Mouse (Mus musculus) B cell, adult 2 months (primary cell): Measurements from ENCODE around the gene Serpina3a.
"Not testable (repeated sequence)": the region's sequence is repeated elsewhere in the genome, so short reads cannot be mapped to it uniquely, and the experiment has no call there.

Experiments used
- DNase-seq, 2 experiments: peaks; one replicate each; pipeline ENCODE4 v3.0.0; 2022

Gene Serpina3a

GRCm38 (mm10) chr12:104112333-104112732, at the start of gene Serpina3a:
Gene Serpina3a, plus strand, starts transcription at chr12:104112724.
- not testable (repeated sequence) for DNase-seq

DNA sequence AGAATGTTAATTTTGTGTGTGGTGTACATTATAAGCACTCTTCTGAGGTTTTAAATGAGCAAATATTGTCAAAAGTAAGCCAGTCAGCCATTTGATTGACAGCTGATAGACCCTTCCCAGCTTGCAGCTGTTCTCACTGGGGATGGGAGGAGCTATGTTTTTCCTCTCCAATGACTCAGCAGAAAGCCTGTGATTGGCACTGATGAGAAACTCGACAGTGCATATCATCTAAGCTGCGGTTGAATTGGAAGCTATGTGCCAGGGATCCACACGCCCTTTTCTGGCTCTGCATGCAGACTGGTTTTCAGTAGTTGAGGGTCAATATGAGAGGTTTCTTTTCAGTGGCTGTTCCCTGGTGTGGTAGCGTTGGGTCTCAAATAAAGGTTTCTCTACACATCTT, 48.0 kb upstream of the Serpina3a start:
- DNase-seq = no peak

GRCm38 (mm10) chr12:104064996-104065395, 47.5 kb upstream of the Serpina3a start:
- DNase-seq = no peak

- peak; percentile 64 to 65 for DNase-seq
Observed at GRCm38 (mm10) chr12:104066241-104066640, 46.3 kb upstream of the Serpina3a start.

- peak; percentile 6 to 17 for DNase-seq
Observed at GRCm38 (mm10) chr12:104067549-104067948, 45.0 kb upstream of the Serpina3a start.

DNA sequence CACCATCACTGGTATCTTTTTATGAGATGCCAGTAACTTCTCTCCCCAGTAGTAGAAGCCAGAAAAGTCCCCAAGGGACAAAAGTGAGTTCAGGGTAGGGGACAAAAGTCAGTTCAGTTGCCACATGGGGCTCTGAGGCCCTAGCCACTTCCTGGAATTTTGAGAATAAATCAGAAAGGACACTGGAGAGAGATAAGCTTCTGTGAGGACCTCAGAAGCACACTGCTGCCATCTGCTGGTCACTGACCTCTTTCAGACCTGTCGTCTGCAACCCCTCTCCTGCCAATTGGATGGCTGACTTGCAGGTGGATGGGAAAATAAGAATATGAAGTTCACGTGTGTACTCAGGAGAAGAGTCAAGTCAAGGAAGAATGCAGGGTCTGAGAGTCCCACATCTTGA, 42.9 kb upstream of the Serpina3a start:
- DNase-seq = peak; percentile 53 to 55

DNA sequence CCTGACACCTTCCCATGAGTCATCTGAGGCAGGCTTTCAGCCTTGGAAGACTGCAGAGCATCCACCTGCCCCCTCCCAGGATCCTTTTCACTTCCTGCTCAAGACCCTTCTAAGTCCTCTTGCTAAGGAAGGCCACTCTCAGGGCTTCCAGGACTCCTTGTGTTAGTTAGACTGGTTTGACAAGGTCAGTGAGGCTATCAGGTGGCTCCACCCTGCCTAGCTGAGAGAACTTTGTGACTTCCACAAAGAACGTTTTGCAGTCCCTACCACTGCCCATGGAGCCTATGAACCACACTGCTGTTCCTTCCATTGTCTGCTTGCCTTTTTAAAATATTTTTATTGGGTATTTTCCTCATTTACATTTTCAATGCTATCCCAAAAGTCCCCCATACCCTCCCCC, 40.8 kb upstream of the Serpina3a start:
- no peak for DNase-seq

- no peak for DNase-seq
Observed at GRCm38 (mm10) chr12:104072286-104072685, 40.2 kb upstream of the Serpina3a start.

GRCm38 (mm10) chr12:104090119-104090518, 22.4 kb upstream of the Serpina3a start:
- no peak for DNase-seq

DNA sequence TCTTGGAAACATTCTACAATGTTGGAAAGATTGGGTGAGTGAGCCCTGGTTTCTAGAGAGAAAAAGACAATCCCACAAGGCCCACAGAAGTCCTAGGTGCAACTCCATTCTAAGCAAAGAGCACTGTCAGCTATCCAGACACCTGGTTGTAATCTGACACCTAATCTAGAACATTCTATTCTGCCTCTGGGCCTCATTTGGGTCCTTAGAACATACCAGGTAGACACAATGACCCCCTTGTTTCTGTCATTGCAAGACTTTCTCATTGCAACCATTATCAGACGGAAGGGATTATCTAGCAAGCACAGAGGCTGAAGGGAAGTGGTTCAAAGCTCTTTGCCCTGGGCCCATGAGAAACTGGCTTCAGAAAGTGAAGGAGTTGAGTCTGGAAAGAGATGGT, 21.2 kb upstream of the Serpina3a start:
- DNase-seq = no peak

GRCm38 (mm10) chr12:104100768-104101167, 11.8 kb upstream of the Serpina3a start, which contains the start of gene Serpina5:
Gene Serpina5, plus strand, starts transcription at chr12:104101113.
- no peak for DNase-seq

GRCm38 (mm10) chr12:104105847-104106246, 6.7 kb upstream of the Serpina3a start:
- DNase-seq = no peak

DNA sequence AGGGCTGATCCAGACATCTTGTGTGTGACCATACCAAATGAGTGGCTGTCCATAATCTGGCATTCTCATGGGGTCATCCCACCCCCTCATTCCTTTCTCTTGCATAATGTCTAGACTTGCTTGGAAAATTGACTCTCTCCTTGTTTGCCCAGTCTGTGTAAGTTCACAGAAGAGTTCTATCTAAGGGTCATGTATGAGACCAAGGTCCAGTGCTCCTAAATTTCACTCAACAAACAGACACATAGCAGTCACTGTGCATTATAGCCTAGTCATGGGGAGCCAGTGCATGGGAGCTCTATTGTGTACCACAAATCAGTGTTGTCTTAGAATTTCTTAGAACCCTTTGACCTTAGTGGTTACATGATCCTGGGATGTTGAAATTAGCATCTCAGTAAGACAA, 5.6 kb upstream of the Serpina3a start:
- no peak for DNase-seq

GRCm38 (mm10) chr12:104108507-104108906, 4.0 kb upstream of the Serpina3a start:
- DNase-seq = no peak

DNA sequence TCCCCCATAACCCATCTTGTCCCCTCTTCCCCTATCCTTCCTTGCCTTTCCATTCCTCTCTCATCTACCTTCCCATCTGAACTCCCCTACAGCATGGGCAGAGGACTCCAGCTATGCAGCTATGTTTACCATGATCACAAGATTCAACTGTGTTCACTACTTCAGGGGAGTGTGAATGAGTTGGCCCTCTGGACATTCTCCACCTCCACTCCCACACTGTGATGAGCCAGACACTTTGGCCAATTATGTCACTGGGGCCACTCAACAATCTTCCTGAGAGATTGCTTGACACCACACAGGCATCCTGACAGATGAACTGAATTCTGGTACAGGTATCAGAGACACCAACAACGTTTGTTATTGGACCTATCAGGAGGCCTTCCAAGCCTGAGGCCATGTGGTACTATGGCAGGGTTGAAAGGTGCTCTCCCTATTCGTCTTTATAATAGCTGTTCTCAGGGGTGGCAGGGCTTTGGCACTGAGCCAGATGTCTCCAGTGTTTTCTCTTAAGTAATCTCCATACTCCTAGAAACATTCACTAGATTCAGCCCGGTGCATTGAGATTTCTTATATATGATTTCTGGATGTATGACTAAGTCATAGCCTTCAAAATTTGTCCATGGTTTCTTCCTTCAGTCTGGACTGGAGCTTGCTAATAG, 2.5 kb downstream of the Serpina3a start:
- no peak for DNase-seq

DNA sequence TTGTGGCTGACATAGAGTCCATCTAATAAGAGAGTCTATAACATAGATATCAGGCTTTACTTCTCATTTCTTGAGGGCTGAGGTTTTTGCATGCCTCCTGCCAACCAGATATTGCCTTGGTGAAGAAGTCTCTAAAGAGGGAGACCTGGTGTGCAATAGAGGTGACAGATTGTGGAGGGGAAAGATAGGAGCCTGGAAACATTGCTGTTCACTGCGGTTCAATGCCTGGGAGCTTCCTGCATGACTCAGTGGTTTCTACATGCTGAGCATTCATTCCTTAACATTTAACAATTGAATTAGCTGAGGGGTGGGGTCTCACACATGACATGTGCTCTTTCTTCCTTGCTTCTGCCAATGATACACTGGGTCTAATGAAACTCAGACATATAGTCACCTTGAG, 10.6 kb downstream of the Serpina3a start:
- DNase-seq = no peak

- no peak for DNase-seq
Observed at GRCm38 (mm10) chr12:104123996-104124395, 11.5 kb downstream of the Serpina3a start.

DNA sequence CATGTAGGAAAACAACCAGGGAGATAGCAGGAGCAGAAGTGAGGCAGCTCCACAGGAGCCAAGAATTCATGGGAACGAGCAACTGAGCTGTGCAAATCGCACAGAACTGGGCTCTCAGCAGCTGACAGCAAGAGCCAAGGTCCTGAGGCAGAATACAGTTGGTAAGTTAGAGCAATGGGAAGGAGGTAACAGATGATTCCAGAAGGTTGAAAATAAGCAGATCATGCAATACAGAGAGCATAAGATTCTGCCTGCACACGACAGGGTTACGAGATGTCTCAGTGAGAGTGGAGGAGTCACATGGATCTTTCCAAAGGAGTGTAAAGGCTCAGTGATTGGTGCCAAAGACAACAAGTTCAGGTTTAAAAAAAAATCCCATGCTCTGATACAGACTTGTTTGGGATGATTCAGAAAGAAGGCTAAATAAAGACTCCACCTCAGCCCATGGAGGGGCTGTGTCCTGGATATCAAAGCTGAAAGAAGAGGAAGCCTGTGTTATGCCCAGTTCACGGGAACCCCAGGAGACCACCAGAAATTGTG, 12.6 kb downstream of the Serpina3a start:
- DNase-seq = no peak

DNA sequence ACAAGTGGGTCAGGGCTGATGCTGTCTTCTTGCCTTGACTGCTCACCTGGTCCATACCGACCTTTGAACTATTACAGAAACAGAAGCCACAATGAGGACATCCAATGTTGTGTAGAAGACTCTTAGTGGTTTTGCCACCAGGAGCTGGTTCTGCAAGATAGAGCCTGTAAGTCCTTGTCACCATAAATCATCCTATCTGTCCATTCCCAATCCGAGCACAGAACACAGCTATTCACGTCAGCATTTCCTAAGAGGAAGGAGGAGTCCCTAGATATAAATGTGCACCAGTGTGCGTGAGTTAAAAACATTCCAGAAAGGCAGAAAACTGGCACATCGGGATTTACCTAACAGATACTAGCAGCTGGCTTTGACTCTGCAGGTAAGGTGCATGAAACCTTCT, 15.2 kb downstream of the Serpina3a start, which contains the start of gene Serpina3b:
Gene Serpina3b (plus strand): TSS at position 301 of the 400 bp plus-strand sequence.
- no peak for DNase-seq

DNA sequence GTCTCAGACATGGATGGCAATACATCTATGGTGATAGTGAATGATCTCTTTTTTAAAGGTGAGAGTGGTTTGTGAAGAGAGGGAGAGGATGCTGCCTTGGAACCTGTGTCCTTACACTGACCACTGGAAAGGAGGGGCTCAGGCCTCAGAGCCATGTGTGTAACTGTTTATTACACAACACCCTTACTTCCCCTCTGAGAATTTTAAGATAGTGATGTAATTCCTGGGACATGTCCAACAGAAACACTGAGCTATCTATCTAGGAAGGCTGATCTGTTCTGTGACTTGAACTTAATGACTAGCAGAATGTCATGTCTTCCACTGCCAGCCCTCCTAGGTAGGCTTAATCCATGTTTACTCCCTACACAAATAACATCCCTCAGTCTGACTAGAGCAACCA, 18.5 kb downstream of the Serpina3a start:
- DNase-seq = no peak

DNA sequence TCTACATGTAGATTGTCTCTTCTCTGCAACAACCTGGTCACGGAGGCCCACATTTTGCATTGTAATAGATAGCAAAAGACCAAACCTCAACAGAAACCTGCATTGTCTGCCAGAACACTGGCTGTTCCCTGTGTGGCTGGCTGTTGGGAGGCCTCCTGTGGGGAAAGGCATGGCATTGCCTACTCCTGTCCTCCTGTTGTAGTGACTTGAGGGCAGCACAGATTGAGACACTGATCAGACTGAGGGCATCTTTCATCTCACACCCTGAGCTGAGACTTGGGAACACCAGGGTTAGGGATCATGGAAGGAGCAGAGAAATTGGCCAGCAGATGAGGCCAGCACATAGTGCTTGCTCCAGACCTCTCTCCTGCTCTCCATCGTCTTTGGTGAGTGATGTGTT, 25.7 kb downstream of the Serpina3a start:
- DNase-seq = no peak

DNA sequence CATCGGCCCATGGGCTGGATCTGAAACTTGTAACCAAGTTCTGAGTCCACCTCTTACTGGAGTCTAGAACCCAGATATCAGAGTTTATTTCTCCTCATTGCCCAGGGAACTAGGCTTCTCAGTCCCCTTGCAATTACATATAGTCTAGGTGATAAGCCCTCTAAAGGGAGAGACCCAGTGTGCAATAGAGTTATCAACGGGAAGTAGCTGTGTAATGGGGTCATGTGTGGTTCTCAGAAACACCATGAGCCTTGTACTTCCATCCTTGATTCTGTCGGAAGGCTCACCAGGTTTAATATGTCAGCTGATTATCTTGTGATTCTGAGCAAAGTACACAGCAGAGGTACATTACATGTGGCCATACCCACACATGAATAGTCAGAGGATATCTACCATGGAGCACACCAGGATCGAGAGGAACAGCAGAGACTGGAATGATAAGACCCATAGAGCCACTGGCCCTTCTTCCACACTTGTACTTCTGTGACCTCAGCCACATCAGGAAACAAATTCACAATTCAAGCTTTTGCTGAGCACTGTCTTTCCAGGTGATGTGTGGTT, 28.1 kb downstream of the Serpina3a start:
- DNase-seq = no peak

- no peak for DNase-seq
Observed at GRCm38 (mm10) chr12:104141506-104141905, 29.0 kb downstream of the Serpina3a start.

GRCm38 (mm10) chr12:104142427-104142826, 29.9 kb downstream of the Serpina3a start:
- DNase-seq = no peak
